Mouse (Mus musculus) MN1 (cell line): ENCODE results near the gene Rapgef5.

Experiments used
- DNase-seq: peaks from one replicate; pipeline ENCODE4 v3.0.0-alpha.2; 2016; ENCODE audit warnings: low spot score

Gene Rapgef5

GRCm38 (mm10) chr12:117674511-117674910 is 158.2 kb downstream of the Rapgef5 start:
- DNase-seq: no peak

- DNase-seq: no peak
Measured at GRCm38 (mm10) chr12:117676265-117676664, 160.0 kb downstream of the Rapgef5 start.

DNA sequence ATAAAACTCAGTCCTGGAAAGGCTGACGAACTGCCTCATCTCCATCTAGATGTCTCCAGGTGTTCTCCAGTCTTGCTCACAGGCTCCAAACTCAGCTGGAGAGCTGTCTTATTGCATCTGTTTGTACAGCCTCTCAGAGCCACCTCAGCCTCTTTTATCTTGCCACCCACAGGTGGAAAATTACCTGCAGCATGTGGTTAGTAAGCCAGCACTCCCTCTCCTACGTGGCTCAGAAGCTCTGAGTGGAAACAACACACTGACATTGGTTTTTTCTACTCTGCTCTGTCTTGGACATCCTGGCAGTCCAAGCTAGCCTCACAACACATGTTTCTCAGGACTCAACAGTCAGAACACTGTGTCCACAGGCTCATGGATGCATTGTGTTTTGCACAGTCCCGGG is 162.6 kb downstream of the Rapgef5 start:
- DNase-seq: no peak

DNA sequence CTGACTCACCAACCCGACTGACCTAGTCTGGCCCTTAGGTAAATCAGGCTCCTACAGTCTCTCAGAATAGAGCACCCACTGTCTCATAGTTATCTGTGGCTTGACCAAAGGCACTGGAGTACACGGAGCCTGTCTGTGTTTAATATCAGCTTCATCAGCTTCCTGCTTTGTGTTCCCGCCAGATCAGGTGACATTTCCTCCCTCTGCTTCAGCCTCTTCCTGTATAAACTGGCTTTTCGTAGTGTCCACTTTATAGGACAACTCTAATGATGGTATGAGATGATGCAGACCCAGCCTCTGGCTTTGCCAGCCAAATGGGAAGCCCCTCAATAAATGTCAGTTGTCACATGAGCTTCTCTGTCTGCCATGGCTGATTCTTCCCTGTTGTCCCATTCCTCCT is 163.5 kb downstream of the Rapgef5 start:
- no peak for DNase-seq

- DNase-seq: no peak
Measured at GRCm38 (mm10) chr12:117681273-117681672, 165.0 kb downstream of the Rapgef5 start.

- no peak for DNase-seq
Measured at GRCm38 (mm10) chr12:117683377-117683776, 167.1 kb downstream of the Rapgef5 start.

DNA sequence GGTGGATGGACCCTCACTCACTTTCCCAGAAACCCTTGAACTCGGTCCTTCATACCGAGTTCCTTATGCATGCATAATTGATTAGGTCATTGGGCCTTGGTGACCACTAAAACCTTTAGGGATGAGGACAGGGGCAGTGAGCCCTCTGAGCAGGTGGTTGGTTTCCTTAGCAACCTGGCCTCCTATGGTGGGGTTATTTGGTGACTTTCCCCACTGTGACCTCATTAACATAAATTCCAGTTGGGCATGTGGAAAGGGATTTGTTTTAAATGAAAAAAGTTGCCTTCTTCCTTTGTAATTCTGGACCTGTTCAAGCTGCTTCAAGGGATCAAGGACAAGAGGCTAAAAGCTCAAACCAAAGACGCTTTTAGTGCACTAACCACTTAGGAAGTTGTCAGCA is 167.7 kb downstream of the Rapgef5 start:
- no peak for DNase-seq

DNA sequence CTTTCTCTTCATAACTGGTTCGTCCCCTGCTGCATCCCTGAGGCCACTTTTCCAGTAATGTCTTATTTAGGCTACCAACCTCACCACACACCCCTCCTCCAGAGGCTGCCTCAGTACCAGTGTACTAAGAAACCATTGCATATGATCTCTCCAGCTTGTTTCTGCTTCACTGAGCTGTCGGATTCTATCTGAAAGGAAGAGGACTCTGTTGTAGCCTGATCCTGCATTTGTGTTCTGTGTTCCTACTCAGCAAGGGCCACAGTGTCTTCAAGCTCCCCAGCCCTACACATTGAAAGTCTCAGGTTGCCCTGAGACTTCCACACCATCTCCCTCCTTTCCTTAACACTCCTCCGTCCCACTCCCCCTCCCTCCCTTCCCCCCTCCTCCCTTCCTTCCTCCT is 168.5 kb downstream of the Rapgef5 start:
- no peak for DNase-seq

DNA sequence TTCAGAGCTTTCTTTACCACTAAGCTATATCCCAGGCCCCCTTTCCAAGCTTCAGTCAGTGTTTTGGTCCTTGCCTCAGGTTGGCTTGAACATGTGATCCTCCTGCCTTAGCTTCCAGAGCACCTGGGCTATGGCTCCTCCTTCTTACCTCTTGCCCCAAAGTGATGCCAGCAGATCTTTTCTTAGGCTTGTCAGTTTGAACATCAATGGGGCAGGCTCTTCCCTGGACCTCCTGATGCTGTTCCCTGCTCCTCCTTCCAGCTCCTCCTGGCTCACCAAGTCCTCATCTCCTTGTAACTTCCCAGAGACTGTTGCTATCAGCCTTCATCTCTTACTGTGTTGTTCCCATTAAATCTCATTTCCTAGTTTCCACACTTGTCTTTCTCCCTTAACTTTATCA is 169.1 kb downstream of the Rapgef5 start:
- no peak for DNase-seq

DNA sequence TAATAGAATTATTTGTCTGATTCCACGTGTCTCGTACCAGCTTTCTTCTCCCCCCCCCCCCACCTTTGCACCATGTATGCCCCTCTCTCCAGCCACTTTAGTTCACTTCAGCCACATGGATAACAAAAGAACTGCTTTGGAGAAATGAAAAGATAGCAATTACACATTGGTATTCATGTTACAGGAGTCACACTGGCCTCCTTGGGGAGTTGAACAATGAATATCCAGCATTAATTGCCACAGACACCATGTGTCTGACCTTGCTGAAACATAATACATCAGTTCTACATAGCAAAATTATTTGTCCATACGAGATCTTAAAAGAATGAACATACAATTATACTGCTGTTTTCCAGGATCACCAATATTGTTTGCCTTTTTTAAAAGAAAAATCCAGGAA is 170.5 kb downstream of the Rapgef5 start:
- DNase-seq: no peak

- no peak for DNase-seq
Measured at GRCm38 (mm10) chr12:117688655-117689548, 172.6 kb downstream of the Rapgef5 start.

DNA sequence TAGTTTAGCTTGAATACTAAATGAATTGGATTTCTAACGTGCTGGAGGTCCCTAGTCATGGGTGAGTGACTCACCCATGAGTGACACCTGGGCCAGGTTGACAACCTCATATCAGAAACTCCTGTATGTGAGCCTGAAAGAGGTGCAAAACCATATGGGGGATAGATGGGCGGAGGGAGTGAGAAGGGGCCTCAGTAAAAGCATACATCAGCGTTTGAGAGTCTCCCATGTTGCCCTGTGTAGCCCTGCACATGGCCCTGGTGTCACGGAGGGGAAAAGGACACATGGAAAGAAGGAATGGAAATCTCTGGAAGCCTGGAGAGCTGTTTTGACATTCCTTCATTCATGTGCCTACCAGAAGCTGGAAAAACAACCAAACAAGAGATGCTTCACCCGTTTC is 175.1 kb downstream of the Rapgef5 start:
- no peak for DNase-seq

GRCm38 (mm10) chr12:117692775-117693174 is 176.5 kb downstream of the Rapgef5 start:
- DNase-seq: no peak

- DNase-seq: no peak
Measured at GRCm38 (mm10) chr12:117699950-117700665, 183.8 kb downstream of the Rapgef5 start.

DNA sequence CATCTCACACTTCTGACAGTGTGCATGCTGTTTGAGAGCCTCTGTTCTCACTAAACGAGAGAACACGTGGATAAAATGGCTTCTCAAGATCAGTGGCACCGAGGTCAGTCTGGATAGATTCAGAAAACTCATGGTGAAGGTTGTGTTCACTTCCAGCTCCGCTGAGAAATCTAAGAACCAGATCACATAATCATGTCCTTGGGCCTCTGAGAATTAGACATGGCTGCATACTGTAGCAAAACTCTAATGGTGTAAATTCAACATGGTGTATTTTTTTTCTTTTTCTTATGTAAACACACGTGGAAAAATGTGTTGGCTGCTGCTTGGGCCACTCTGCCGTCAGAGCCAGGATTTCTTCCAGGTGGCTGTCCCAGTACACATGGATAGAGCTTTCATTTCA is 184.6 kb downstream of the Rapgef5 start:
- no peak for DNase-seq

DNA sequence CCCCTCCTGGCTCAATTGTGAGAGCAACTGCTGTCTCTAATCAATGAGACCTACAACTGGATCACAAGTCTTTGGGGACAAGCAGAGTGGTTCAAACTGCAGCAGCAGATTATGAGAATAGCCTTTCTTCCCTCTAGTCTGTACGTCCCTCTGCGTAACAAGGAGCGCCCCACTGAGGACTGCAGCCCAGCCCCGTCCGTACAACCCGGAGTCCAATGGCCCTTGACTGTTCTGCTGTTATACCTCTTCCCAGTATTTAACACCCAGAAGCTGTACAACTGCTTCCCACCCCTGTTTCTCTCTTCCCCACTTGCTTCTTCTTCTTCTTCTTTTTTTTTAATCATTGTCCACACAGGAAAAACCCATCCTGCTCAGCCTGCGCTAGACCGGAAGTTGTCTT is 186.0 kb downstream of the Rapgef5 start:
- no peak for DNase-seq

DNA sequence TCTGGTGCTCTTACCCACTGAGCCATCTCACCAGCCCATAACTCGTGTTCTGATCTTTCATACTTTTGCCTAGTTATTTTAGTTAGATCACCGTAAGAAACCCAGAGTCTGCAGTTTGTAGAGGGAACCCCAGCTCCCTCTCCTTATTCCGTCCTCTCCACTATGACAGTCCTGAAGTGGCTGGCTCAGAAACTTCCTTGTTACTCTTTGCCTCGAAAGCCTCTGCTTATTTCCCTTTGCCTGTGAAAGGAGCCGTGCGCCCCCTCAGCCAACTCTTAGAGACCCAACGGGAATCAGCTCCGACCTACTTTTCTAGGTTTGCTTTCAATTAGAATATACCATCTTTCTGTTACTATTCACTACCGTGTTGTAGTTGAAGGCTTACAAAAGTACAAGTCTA is 186.6 kb downstream of the Rapgef5 start:
- DNase-seq: no peak

DNA sequence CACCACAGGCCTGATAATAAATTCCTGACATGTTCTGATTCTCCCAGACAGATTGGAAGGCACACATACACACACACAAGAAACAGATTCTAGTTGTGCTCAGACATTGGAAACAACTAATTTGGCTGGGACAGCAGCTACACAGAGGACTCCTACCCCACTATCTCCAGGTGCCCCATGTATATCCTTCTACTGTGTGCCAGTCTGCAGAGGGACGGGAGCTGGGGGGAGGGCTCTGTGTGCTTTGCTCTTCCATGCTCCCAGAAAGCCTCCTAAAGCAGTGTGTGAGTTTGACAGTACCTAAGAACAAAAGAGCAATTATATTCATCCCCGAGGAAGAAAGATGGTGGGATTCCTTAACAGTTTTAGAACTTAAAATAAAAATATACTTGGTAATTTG is 187.1 kb downstream of the Rapgef5 start:
- DNase-seq: no peak

DNA sequence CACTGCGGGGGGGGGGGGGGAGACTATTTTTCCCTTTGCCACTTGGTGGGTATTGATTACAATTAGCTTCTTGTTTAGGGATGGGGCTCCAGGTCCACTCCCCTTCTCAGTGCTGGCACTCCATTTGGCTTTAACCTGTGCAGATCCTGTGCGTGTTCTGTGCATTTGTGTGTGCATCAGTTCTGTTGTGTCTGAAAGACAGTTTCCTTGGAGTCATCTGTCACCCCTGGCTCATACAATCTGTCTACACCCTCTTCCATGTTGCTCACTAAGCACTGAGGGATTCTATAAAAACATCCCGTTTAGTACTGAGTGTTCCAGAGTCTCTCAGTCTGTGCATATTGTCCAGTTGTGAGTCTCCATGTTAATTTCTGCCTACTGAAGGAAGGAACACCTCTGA is 189.0 kb downstream of the Rapgef5 start:
- DNase-seq: no peak

DNA sequence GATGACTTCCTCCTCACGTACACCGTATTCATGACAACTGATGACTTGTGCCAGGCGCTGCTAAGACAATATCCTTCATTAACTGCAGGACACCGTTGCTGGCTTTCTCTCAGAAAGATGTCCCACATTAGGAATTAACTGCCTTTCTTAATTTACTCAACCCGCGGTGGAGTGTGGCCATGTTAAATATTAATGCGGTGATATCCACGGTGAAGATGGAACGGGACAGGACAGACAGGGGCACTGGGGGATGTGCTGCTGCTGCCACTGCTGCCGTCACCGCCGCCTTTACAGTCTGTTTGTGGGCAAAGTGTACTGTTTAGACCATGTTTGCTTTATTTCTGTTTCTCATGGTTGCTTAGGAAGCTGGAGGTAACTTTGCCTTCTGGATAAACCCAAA is 193.0 kb downstream of the Rapgef5 start:
- DNase-seq: no peak

- DNase-seq: no peak
Measured at GRCm38 (mm10) chr12:117712474-117712873, 196.2 kb downstream of the Rapgef5 start.

- no peak for DNase-seq
Measured at GRCm38 (mm10) chr12:117713616-117714015, 197.3 kb downstream of the Rapgef5 start.
